Mouse (Mus musculus) cerebellum, adult 2 months (tissue): Measurements from ENCODE around the gene Plekhg3. TPM values are rescaled to one million over a fixed set of nuclear protein-coding genes. Genes with fewer than 3 reads are reported as not detected.

Experiments
- DNase-seq, 2 experiments: peaks; one replicate each; pipeline ENCODE4 v3.0.0; 2021
- H3K27ac ChIP-seq: fragments of 200-500 bp; 2 replicates; pipeline ENCODE4 v1.5.1; 2012; ENCODE audit warnings: low read length, control low read depth, inconsistent platforms; ENCODE audit not compliant: insufficient read depth
- H3K27me3 ChIP-seq: fragments of 200-500 bp; 2 replicates; pipeline ENCODE4 v1.6.1; 2012; ENCODE audit warnings: inconsistent platforms, mild to moderate bottlenecking, low read length, moderate library complexity; ENCODE audit not compliant: control insufficient read depth, insufficient read depth
- H3K4me1 ChIP-seq: fragments of 200-500 bp; 2 replicates; pipeline ENCODE4 v1.6.1; 2011; ENCODE audit warnings: low read length; ENCODE audit not compliant: control insufficient read depth, insufficient read depth
- H3K4me3 ChIP-seq: fragments of 200-500 bp; replicated peaks from 2 replicates; pipeline ENCODE3; 2011; ENCODE audit warnings: mild to moderate bottlenecking, low read depth, low read length, control low read depth; ENCODE audit not compliant: insufficient read depth
- CTCF ChIP-seq: fragments of 200-500 bp; IDR thresholded peaks from 2 replicates; pipeline ENCODE4 v1.5.1; 2011; ENCODE audit warnings: low read depth, mild to moderate bottlenecking, control low read depth, low read length, moderate library complexity, borderline replicate concordance; ENCODE audit not compliant: insufficient read depth
- POLR2A ChIP-seq: fragments of 200-500 bp; IDR thresholded peaks from 2 replicates; pipeline ENCODE4 v1.6.1; 2011; ENCODE audit warnings: low read length, control low read depth, borderline replicate concordance; ENCODE audit not compliant: insufficient read depth
- WGBS: fragments of 180-500 bp; shearing (Covaris S2); methylation state at CpG from one replicate; pipeline ENCODE4 v1.1.7; 2018; 5-methylcytosine and 5-hydroxymethylcytosine counted together
- polyA plus RNA-seq: library from polyadenylated mRNA; depleted of rRNA; stranded (reverse); fragments of >200 nt; gene quantifications from 2 replicates; pipeline ENCODE4 v1.2.3, GENCODE M21; 2012; rRNA removed

Plekhg3 gene
- 30.1 and 34.4 TPM in 2 replicates for polyA plus RNA-seq

GRCm38 (mm10) chr12:76530580-76531139 lies at the start of gene Plekhg3:
Plekhg3 (plus strand) TSS chr12:76530891.
- Histone ChIP-seq H3K27me3 (no peaks in the 10 kb centered on the region), H3K4me3 (no peak within 1 kb of the TSS), H3K27ac (no peak within 1 kb of the TSS), H3K4me1 (0 out of 2 replicates have a peak, but pooled peaks cover 3% of the 10 kb centered on the region)
- 82% methylated on average over 6 of the region's 6 CpGs for WGBS
- no peak for DNase-seq
- TF ChIP-seq POLR2A = no peak
- no peak for TF ChIP-seq CTCF

DNA sequence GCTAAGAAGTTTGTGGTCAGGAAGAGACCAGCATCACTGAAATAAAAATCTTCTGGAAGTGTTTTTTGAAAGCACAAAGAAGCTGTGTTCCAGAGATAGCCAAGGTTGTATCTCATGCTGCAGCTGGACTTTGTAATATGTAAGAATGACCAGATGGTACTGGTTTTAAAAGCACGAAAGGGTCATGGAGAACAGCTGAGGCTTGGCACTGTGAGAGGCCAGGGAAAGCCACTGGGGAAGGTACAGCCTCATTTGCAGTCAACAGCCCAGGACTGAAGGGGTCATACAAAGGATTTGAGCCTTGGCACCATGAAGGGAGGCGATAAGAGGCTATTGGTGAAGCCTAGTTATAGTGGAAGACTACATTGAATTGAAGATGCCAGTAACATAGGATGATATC lies 48.2 kb upstream of the Plekhg3 start:
- DNase-seq = no peak
- H3K27ac ChIP-seq = no peak overlapping the region
- 66% methylated on average over 2 of the region's 2 CpGs for WGBS
- H3K27me3 ChIP-seq = no peaks in the 10 kb centered on the region
- no peak overlapping the region for H3K4me3 ChIP-seq
- H3K4me1 ChIP-seq = no peaks in the 10 kb centered on the region
- TF ChIP-seq POLR2A = no peak
- TF ChIP-seq CTCF = no peak

DNA sequence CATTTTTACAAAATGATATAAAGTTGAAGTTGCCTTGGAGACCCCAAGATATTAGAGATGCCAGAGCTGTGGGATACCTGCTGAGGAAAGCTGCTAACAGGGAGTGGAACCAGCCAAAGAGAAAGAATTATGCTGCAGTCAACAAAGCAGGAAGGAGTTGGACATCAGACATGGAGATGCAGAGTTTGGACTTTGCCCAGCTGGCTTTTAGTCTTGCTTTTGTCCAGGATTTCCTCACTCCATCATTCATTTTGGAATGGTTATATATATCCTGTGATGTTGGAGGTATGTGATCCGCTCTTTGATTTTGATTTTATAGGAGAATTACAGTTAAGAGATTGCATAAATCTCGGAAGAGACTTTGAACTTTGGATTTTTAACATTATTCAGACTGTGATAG lies 47.7 kb upstream of the Plekhg3 start:
- Histone ChIP-seq H3K4me1 (no peaks in the 10 kb centered on the region), H3K27me3 (no peaks in the 10 kb centered on the region), H3K27ac (no peak overlapping the region), H3K4me3 (no peak overlapping the region)
- WGBS = 95% methylated on average over 2 of the region's 2 CpGs
- TF ChIP-seq CTCF = no peak
- TF ChIP-seq POLR2A = no peak
- no peak for DNase-seq

DNA sequence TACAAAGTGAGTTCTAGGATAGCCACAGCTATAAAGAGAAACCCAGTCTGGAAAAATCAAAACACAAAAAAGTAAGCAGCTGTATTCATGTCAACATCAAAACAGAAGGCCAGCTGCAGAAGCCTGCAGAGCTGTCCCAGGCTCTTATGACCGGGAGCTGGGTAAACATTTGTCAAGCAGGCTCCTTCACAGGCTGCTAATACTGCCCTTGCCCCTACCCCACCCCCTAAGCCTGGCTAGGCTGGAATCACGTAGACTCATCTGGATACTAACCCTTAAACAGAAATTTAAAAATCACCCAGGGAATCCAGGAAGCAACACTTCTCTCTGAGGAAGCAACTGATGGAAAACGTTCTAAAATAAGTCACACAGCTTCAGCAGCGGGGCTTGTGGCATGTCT lies 45.8 kb upstream of the Plekhg3 start:
- no peaks in the 10 kb centered on the region for H3K27me3 ChIP-seq
- H3K4me3 ChIP-seq = no peak overlapping the region
- no peaks in the 10 kb centered on the region for H3K4me1 ChIP-seq
- DNase-seq = no peak
- no peak for TF ChIP-seq POLR2A
- no peak for TF ChIP-seq CTCF
- H3K27ac ChIP-seq = no peak overlapping the region
- 80% methylated on average over 4 of the region's 4 CpGs for WGBS

- WGBS = 82% methylated on average over 11 of the region's 11 CpGs
- Histone ChIP-seq H3K27me3 (no peaks in the 10 kb centered on the region), H3K4me3 (no peak overlapping the region), H3K4me1 (no peaks in the 10 kb centered on the region), H3K27ac (no peak overlapping the region)
- DNase-seq = no peak
- TF ChIP-seq POLR2A (no peak), CTCF (no peak)
Measured at GRCm38 (mm10) chr12:76485381-76485780, 45.3 kb upstream of the Plekhg3 start.

DNA sequence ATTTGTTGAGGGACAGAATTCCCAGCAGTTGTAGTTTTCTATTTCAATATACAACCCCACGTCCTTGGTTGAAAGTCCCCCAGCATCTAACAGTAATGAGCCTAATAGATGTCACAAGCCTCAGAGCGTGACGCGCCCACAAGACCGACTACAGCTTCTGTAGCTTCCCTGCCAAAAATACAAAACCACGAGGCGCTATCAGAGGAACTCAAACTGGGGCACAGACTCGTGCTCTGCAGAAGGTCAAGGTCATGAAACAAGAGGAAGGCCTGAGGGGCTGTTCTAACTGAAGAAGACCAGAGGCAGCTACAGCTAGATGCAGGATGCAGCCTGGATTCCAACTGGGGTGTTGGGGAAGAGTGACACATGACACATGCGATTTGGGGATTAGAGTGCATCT lies 43.7 kb upstream of the Plekhg3 start:
- DNase-seq = no peak
- no peaks in the 10 kb centered on the region for H3K27me3 ChIP-seq
- WGBS = 69% methylated on average over 9 of the region's 9 CpGs
- H3K4me3 ChIP-seq = no peak overlapping the region
- no peak for TF ChIP-seq POLR2A
- no peak for TF ChIP-seq CTCF
- H3K4me1 ChIP-seq = no peaks in the 10 kb centered on the region
- no peak overlapping the region for H3K27ac ChIP-seq

- WGBS = 94% methylated on average over 1 of the region's 1 CpGs
- Histone ChIP-seq H3K27ac (no peak overlapping the region), H3K27me3 (no peaks in the 10 kb centered on the region), H3K4me3 (no peak overlapping the region), H3K4me1 (no peaks in the 10 kb centered on the region)
- TF ChIP-seq CTCF = no peak
- no peak for TF ChIP-seq POLR2A
- no peak for DNase-seq
Measured at GRCm38 (mm10) chr12:76490798-76491197, 39.9 kb upstream of the Plekhg3 start.

DNA sequence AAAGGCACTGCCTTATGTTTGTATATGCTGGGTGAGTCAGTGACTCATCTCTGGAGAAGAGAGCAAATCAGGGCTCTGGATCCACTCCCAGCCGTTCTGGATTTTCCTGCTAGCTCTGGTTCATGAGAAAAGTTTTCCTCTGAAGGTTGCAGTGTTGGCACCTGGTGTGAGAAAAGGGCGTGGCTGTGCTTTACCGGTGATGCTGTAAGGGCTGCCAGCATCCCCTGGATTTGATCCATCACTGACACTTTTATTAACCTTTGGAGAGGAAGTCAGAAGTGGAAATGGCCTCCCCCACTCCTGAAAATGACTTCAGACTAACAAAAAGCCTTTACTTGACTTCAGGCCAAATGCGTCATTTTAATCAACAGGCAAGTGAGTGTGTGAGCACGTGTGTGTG lies 37.2 kb upstream of the Plekhg3 start:
- 49% methylated on average over 5 of the region's 5 CpGs for WGBS
- Histone ChIP-seq H3K27me3 (no peaks in the 10 kb centered on the region), H3K4me1 (no peaks in the 10 kb centered on the region), H3K27ac (no peak overlapping the region), H3K4me3 (no peak overlapping the region)
- TF ChIP-seq POLR2A (no peak), CTCF (no peak)
- no peak for DNase-seq
